23 mouse cellular contexts compared by ENCODE assay signal in the genomic region with DNA sequence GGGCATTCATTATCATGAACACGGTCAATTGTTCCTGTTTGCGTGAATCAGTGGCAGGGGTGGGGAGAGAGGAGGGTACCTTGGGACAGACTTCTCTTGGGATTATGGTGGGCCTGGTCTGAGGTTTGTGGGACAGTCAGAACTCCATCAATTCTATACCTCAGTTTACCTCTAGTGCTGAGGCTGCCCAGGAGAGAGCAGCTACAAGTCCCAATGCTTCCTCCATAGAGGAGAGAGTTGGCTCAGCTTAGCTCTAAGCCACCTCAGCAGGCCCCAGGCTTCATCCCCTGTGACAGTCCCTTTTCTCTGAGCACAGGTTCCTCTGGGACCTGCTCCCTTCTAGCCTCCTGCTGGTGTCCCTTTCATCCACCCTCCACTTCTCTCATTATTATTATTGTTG.
"Had no signal": no experiment of that assay in that cellular context is flagged by ENCODE, and none has a peak within 500 bp of the region (broad histone marks: within the 10 kb centered on the region; RNA-seq: fewer than 3 reads in every experiment).

No protein-coding gene starts in this region.

- ATAC-seq: hindbrain, postnatal 0 days; intestine, embryonic 16.5 days; liver, embryonic 12.5 days had no signal

- H3K27me3 ChIP-seq: hindbrain, embryonic 13.5 days; hindbrain, embryonic 15.5 days; kidney, embryonic 15.5 days; limb, embryonic 13.5 days; limb, embryonic 15.5 days had no signal

- H3K27ac ChIP-seq: gastrocnemius, adult 2 months; heart, adult 2 months; hindbrain, embryonic 13.5 days; hindbrain, embryonic 15.5 days; hindbrain, postnatal 0 days; kidney, embryonic 15.5 days; kidney, postnatal 0 days; limb, embryonic 13.5 days; limb, embryonic 15.5 days; liver, embryonic 12.5 days had no signal

- H3K36me3 ChIP-seq: hindbrain, embryonic 13.5 days; hindbrain, embryonic 15.5 days; kidney, embryonic 15.5 days; limb, embryonic 13.5 days; limb, embryonic 15.5 days; liver, embryonic 12.5 days had no signal

- DNase-seq: gastrocnemius, adult 2 months; gastrocnemius, postnatal 10 days; gastrocnemius, postnatal 25 days; heart, adult 2 months; heart, postnatal 10 days; heart, postnatal 4 days; kidney, adult 11 months; kidney, adult 2 months; kidney, adult 9 months; kidney, postnatal 14 days; kidney, postnatal 36 days; layer of hippocampus, adult 9-11 months; layer of hippocampus, postnatal 36 days; left cerebral cortex, postnatal 4 days had no signal

- H3K4me1 ChIP-seq: hindbrain, embryonic 13.5 days; hindbrain, embryonic 15.5 days; limb, embryonic 13.5 days; limb, embryonic 15.5 days; liver, embryonic 12.5 days had no signal

- H3K4me3 ChIP-seq: gastrocnemius, adult 2 months; heart, adult 2 months; hindbrain, embryonic 13.5 days; hindbrain, embryonic 15.5 days; kidney, embryonic 15.5 days; limb, embryonic 13.5 days; limb, embryonic 15.5 days; liver, embryonic 12.5 days had no signal
